Mouse (Mus musculus): ENCODE results near the gene Arrdc5.

GRCm38 (mm10) chr17:56290388-56291170, 9.5 kb downstream of the Arrdc5 start:
- TF ChIP-seq CTCF (IDR thresholded peaks at IDR 0.05; ENCODE audit: low read depth) = no peak
- no peak for TF ChIP-seq EP300 (IDR thresholded peaks at IDR 0.05; ENCODE audit: low read depth)
